Mouse (Mus musculus) heart, adult 2 months (tissue): ENCODE measurements around the gene Syt2. TPM values are rescaled to one million over a fixed set of nuclear protein-coding genes. Genes with fewer than 3 reads are reported as not detected.

ENCODE experiments used
- DNase-seq, 2 experiments: peaks; one replicate each; pipeline ENCODE4 v3.0.0; 2021
- H3K27ac ChIP-seq: fragments of 200-600 bp; 2 replicates; pipeline ENCODE4 v1.8.1; 2022
- H3K27me3 ChIP-seq: fragments of 200-500 bp; 2 replicates; pipeline ENCODE4 v1.6.1; 2012; ENCODE audit warnings: mild to moderate bottlenecking, low read length, inconsistent platforms, mixed read lengths; ENCODE audit not compliant: control insufficient read depth, insufficient read depth
- H3K36me3 ChIP-seq: fragments of 200-500 bp; 2 replicates; pipeline ENCODE4 v1.6.1; 2012; ENCODE audit warnings: low read length, inconsistent platforms; ENCODE audit not compliant: control insufficient read depth, insufficient read depth
- H3K4me1 ChIP-seq: fragments of 200-500 bp; 2 replicates; pipeline ENCODE4 v1.6.1; 2011; ENCODE audit warnings: low read length; ENCODE audit not compliant: control insufficient read depth, insufficient read depth
- H3K4me3 ChIP-seq: fragments of 200-600 bp; 2 replicates; pipeline ENCODE4 v1.8.1; 2022
- H3K79me2 ChIP-seq: fragments of 200-500 bp; replicated peaks from 2 replicates; pipeline ENCODE4 v1.6.1; 2012; ENCODE audit warnings: mild to moderate bottlenecking, inconsistent platforms, low read length, moderate library complexity, mixed read lengths; ENCODE audit not compliant: control insufficient read depth, insufficient read depth
- H3K9ac ChIP-seq: fragments of 200-500 bp; 2 replicates; pipeline ENCODE4 v1.6.1; 2012; ENCODE audit warnings: low read depth, mild to moderate bottlenecking, control low read depth, inconsistent platforms, low read length, mixed read lengths
- CTCF ChIP-seq: fragments of 200-600 bp; IDR thresholded peaks from 2 replicates; pipeline ENCODE4 v1.8.1; 2022; ENCODE audit warnings: antibody characterized with exemption, mild to moderate bottlenecking, moderate library complexity
- EP300 ChIP-seq: fragments of 200-500 bp; IDR thresholded peaks from 2 replicates; pipeline ENCODE4 v1.6.1; 2011; ENCODE audit warnings: low read depth, low read length, control low read depth; ENCODE audit not compliant: insufficient read depth
- POLR2A ChIP-seq: fragments of 200-500 bp; IDR thresholded peaks from 2 replicates; pipeline ENCODE4 v1.6.1; 2011; ENCODE audit warnings: mild to moderate bottlenecking, low read depth, low read length, control low read depth; ENCODE audit not compliant: insufficient read depth
- WGBS: fragments of 180-500 bp; shearing (Covaris S2); methylation state at CpG from one replicate; pipeline ENCODE4 v1.1.7; 2018; 5-methylcytosine and 5-hydroxymethylcytosine counted together
- intact Hi-C: fragments of 180-260 bp; cut with DNase I; formaldehyde crosslinking; loops from one replicate; pipeline ENCODE4 v1.15.1; 2025
- polyA plus RNA-seq: library from polyadenylated mRNA; depleted of rRNA; stranded (reverse); fragments of >200 nt; gene quantifications from 2 replicates; pipeline ENCODE4 v1.2.3, GENCODE M21; 2012
- total RNA-seq, 2 experiments: library from RNA; stranded (reverse); gene quantifications; 2 replicates each; pipeline ENCODE4 v1.2.3; 2021

The Syt2 gene
- total and polyA plus RNA-seq, 3 experiments = 0.04 to 0.05 TPM; not detected in 1

- H3K27ac ChIP-seq = no peak overlapping the region
- H3K4me3 ChIP-seq = no peak overlapping the region
- H3K9ac ChIP-seq = no peak overlapping the region
- intact Hi-C loops = no loop called here
- no peaks in the 10 kb centered on the region for H3K79me2 ChIP-seq
- H3K4me1 ChIP-seq = no peaks in the 10 kb centered on the region
- no peak for DNase-seq
- 48% methylated on average over 11 of the region's 11 CpGs for WGBS
- no peak for TF ChIP-seq POLR2A
- TF ChIP-seq CTCF = no peak
- TF ChIP-seq EP300 = no peak
- peaks cover 13% of the 10 kb centered on the region for H3K27me3 ChIP-seq
- no peaks in the 10 kb centered on the region for H3K36me3 ChIP-seq
These were observed 67.0 kb downstream of the Syt2 start for GRCm38 (mm10) chr1:134713421-134713969.

DNA sequence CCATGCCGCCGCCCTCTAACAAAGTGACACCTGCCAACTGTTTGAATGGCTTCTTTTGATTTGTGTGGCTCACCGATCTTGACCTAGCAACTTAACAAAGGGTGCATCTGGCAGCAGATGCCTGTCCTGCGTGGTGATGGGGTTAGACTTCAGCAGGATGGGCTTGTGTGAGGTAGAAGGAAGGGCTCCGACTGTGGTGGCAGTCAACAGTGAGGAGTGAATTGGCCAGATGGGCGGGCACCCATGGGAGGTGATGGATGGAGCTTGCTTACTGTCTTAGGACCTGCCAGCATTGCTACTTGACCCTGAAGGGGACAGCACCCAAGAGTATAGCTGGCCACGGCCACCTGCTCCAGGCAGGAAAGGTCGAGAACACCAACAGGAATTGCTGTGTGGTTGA lies 67.7 kb downstream of the Syt2 start:
- no peak overlapping the region for H3K9ac ChIP-seq
- TF ChIP-seq EP300 = no peak
- H3K27me3 ChIP-seq = peaks cover 7% of the 10 kb centered on the region; the same call in 1 of the 2 replicates
- no peaks in the 10 kb centered on the region for H3K79me2 ChIP-seq
- H3K36me3 ChIP-seq = no peaks in the 10 kb centered on the region
- H3K4me1 ChIP-seq = no peaks in the 10 kb centered on the region
- 84% methylated on average over 8 of the region's 8 CpGs for WGBS
- intact Hi-C loops = no loop called here
- no peak overlapping the region for H3K4me3 ChIP-seq
- no peak for DNase-seq
- H3K27ac ChIP-seq = no peak overlapping the region

- no peaks in the 10 kb centered on the region for H3K36me3 ChIP-seq
- no peak overlapping the region for H3K27ac ChIP-seq
- no peak for TF ChIP-seq CTCF
- H3K9ac ChIP-seq = no peak overlapping the region
- WGBS = 40% methylated on average over 5 of the region's 5 CpGs
- no peaks in the 10 kb centered on the region; the same call in 1 of the 2 replicates for H3K27me3 ChIP-seq
- H3K4me1 ChIP-seq = no peaks in the 10 kb centered on the region
- H3K79me2 ChIP-seq = no peaks in the 10 kb centered on the region
- no peak for DNase-seq
- H3K4me3 ChIP-seq = no peak overlapping the region
- intact Hi-C loops = no loop called here
These were observed 68.6 kb downstream of the Syt2 start for GRCm38 (mm10) chr1:134715092-134715491.

DNA sequence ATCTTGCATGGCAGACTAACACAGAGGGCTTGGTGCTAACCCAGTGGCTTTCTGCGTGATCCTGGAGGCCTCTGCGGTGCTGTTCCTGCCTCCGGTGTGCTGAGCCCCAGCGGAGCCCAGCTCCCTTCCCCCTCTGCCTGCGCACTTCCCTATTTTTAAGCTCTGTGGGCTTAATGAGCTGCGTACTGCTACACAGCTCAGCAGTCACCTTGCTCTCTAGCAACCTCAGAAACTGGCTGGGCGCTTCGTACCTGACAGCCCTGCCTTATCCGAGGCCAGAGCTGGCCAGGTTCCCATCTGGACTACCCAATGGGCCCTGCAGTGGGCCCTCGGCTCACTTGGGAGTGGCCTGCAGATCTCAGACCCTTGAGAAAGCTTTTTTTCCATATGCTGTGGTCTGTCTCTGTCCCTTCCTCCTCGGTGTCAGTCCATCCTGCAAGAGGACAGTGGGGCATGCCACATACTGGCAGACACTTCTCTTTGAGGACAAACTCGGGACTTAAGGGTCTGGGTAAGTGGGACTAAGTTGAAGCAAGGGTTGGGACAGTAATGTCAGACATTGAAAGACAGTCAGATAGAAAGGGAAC lies 73.3 kb downstream of the Syt2 start:
- Histone ChIP-seq H3K27me3 (no peaks in the 10 kb centered on the region), H3K9ac (no peak overlapping the region), H3K4me1 (no peaks in the 10 kb centered on the region), H3K27ac (no peak overlapping the region), H3K36me3 (no peaks in the 10 kb centered on the region), H3K4me3 (no peak overlapping the region), H3K79me2 (no peaks in the 10 kb centered on the region)
- peak in 1 of 2 experiments; percentile 26 for DNase-seq
- TF ChIP-seq CTCF = no peak
- 57% methylated on average over 12 of the region's 12 CpGs for WGBS
- intact Hi-C loops = loop anchor here (10.0 kb wide), 1 partner anchor 245 kb away; the partner anchor contains the start of gene Ube2t

DNA sequence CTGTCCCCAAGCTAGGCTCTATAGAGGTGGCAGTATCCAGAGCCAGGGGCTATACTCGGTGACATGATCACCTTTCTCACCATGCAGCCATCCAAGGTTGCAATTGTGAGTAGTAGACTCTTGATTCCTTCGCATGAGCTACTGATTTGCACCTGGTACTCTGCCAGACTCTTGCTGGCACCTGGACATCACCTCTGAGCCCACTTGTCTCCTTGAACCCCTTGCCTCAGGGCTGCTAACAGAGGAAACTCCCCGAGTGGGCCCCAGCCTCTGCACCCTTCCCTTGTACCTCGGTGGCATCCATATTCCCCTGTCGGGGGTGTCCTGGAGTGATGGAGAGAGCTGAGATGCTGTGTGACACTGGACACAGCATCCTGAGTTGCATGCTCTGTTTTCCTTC lies 75.0 kb downstream of the Syt2 start:
- intact Hi-C loops = loop anchor here (10.0 kb wide), 1 partner anchor 243 kb away; the partner anchor contains the start of gene Ube2t
- 82% methylated on average over 5 of the region's 5 CpGs for WGBS
- no peaks in the 10 kb centered on the region for H3K79me2 ChIP-seq

GRCm38 (mm10) chr1:134722891-134723290 lies 76.4 kb downstream of the Syt2 start:
- intact Hi-C loops = loop anchor here (10.0 kb wide), 1 partner anchor 242 kb away; the partner anchor contains the start of gene Ube2t

More for the DNA sequence above, 75.0 kb downstream of the Syt2 start:
- H3K36me3 ChIP-seq = no peaks in the 10 kb centered on the region
- H3K4me3 ChIP-seq = no peak overlapping the region
- no peak overlapping the region for H3K27ac ChIP-seq
- no peaks in the 10 kb centered on the region for H3K4me1 ChIP-seq
- H3K27me3 ChIP-seq = no peaks in the 10 kb centered on the region
- H3K9ac ChIP-seq = no peak overlapping the region
- TF ChIP-seq CTCF = no peak
- no peak for TF ChIP-seq EP300
- no peak for TF ChIP-seq POLR2A
- DNase-seq = no peak

More at GRCm38 (mm10) chr1:134722891-134723290, 76.4 kb downstream of the Syt2 start:
- H3K9ac ChIP-seq = no peak overlapping the region
- no peaks in the 10 kb centered on the region for H3K4me1 ChIP-seq
- H3K27me3 ChIP-seq = no peaks in the 10 kb centered on the region
- H3K36me3 ChIP-seq = no peaks in the 10 kb centered on the region
- WGBS = 62% methylated on average over 7 of the region's 7 CpGs
- DNase-seq = no peak
- TF ChIP-seq CTCF = no peak
- TF ChIP-seq POLR2A = no peak
- no peak for TF ChIP-seq EP300
- H3K4me3 ChIP-seq = no peak overlapping the region
- H3K27ac ChIP-seq = no peak overlapping the region
- H3K79me2 ChIP-seq = no peaks in the 10 kb centered on the region
